Mouse (Mus musculus): ENCODE measurements around the gene Plin1.

DNA sequence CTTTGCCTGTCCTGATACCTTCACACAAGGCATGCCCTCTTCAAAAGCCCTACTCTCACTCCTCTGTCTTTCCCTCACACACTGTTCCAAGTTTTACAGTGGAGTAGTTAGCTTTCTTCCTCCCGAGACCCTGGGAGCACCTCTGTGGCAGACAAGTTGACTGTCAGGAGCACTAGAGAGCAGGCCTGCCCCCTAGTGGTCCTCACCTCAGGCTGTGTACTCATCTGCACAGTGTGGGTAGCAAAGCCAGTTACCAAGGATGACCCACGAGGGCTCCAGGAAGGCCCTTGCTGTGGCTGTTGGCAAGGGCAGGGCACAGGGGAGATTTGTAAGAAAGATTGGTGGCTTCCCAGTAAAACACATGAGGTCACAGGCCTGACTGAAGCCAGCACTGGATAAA is 5.6 kb downstream of the Plin1 start:
- TF ChIP-seq POLR2A (IDR thresholded peaks at IDR 0.05; ENCODE audit: borderline replicate concordance, insufficient read depth, low read length) (no peak), CTCF (IDR thresholded peaks at IDR 0.05; ENCODE audit: borderline replicate concordance, insufficient read depth, low read depth, low read length) (peak; percentile 58)
